Mouse (Mus musculus): Measurements from ENCODE around the gene Nsun5. TPM values are rescaled to one million over a fixed set of nuclear protein-coding genes. Genes with fewer than 3 reads are reported as not detected.

The Nsun5 gene
- total RNA-seq, 2 experiments from 2014 or later: 16.9 to 21.0 TPM

Small RNA genes lying within 50 kb of the gene (microRNA-seq; reads per million reads assigned to microRNA genes)
- not detected for gene Mir7033

Other genes with a start within 250 kb of the Nsun5 start
- gene Tbl2, start 220.3 kb upstream of the Nsun5 start, total RNA-seq (2021): 10 to 100 TPM; 28.4 to 30.8 TPM
- 10 to 100 TPM; 54.7 to 58.3 TPM for gene Bcl7b, start 201.7 kb upstream of the Nsun5 start, total RNA-seq (2021)
- 10 to 100 TPM; 60.9 to 85.3 TPM for gene Baz1b, start 182.7 kb upstream of the Nsun5 start, total RNA-seq (2021)
- gene Fzd9, start 118.7 kb upstream of the Nsun5 start, total RNA-seq (2021): 1 to 10 TPM; 5.1 to 6.7 TPM
- gene Fkbp6, start 19.9 kb upstream of the Nsun5 start, total RNA-seq (2021): not detected
- gene Trim50, start 16.7 kb upstream of the Nsun5 start, total RNA-seq (2021): not detected
- gene Pom121, start 24.6 kb downstream of the Nsun5 start, total RNA-seq (2021): 10 to 100 TPM; 50.0 to 54.1 TPM
- 10 to 100 TPM; 44.6 to 61.3 TPM for gene Hip1, start 175.2 kb downstream of the Nsun5 start, total RNA-seq (2021)
- gene Ccl26, start 193.6 kb downstream of the Nsun5 start, total RNA-seq (2021): not detected
- gene Ccl24, start 203.1 kb downstream of the Nsun5 start, total RNA-seq (2021): under 1 TPM in 1 of 2 experiments, not detected in 1; 0.64 TPM